Mouse (Mus musculus) heart, postnatal 4 days (tissue): ENCODE measurements around the gene Tmem135. TPM values are rescaled to one million over a fixed set of nuclear protein-coding genes. Genes with fewer than 3 reads are reported as not detected.

Experiments
- microRNA-seq, 2 experiments: library from miRNA; unstranded; fragments of <30 nt; microRNA quantifications; one replicate each; pipeline ENCODE4 v1.2.0; 2021 to 2022
- total RNA-seq, 2 experiments: library from RNA; stranded (reverse); gene quantifications; 2 replicates each; pipeline ENCODE4 v1.2.3; 2021

The Tmem135 gene
- total RNA-seq, 2 experiments from 2014 or later = 35.9 to 43.6 TPM

Small RNA genes within 50 kb of the gene (microRNA-seq; reads per million reads assigned to microRNA genes)
- gene Gm22171 (0 reads per million in 2 experiments), gene Gm24659 (0 reads per million in 2 experiments)

Other genes with a start within 250 kb of the Tmem135 start
- gene Fzd4, start 133 bp upstream of the Tmem135 start, total RNA-seq = 10 to 100 TPM; 43.2 TPM
- 10 to 100 TPM; 29.5 to 31.1 TPM for gene Prss23, start 123.0 kb upstream of the Tmem135 start, total RNA-seq
- 10 to 100 TPM; 50.7 to 54.0 TPM for gene Me3, start 228.2 kb upstream of the Tmem135 start, total RNA-seq